Mouse (Mus musculus): ENCODE data around the gene Tspan5. TPM values are rescaled to one million over a fixed set of nuclear protein-coding genes. Genes with fewer than 3 reads are reported as not detected.

Tspan5 gene
- polyA plus RNA-seq, 2 experiments: 2.0 to 2.9 TPM

DNA sequence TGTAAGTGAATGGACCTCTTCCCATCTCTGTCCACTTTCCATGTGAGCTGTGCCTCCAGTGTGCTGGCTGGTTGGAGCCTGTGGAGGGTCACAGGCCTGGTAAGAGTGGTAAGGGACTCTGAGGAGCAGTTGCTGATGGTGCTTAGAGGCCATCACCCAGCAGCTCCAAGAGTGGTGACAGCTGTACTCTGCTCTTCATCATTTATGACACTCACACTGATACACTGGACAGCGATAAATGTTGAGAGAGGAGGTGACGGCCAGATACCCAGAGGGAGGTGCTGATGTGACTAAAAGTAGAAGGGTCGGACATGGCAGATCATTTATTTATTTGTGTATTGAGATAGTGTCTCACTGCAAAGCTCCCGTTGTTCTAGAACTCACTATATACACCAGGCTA, 176.2 kb downstream of the Tspan5 start:
- TF ChIP-seq CTCF (IDR thresholded peaks at IDR 0.05; ENCODE audit: low read depth) (no peak), EP300 (IDR thresholded peaks at IDR 0.05; ENCODE audit: low read depth) (no peak)
- Histone ChIP-seq H3K27ac (no peak overlapping the region), H3K4me3 (ENCODE audit: insufficient read depth in 1 of 2, low read depth in 2 of 2, low read length in 2 of 2) (no peak overlapping the region), H3K4me1 (replicated peaks; ENCODE audit: control insufficient read depth in 2 of 2, insufficient read depth in 2 of 2, low read length in 1 of 2) (no peaks in the 10 kb centered on the region), H3K9me3 (ENCODE audit: control insufficient read depth, low read length) (no peaks in the 10 kb centered on the region), H3K9ac (replicated peaks) (no peak overlapping the region), H3K27me3 (ENCODE audit: control insufficient read depth, insufficient read depth, low read length) (no peaks in the 10 kb centered on the region), H3K4me2 (ENCODE audit: low read depth) (no peak overlapping the region), H3K36me3 (replicated peaks; ENCODE audit: control insufficient read depth, insufficient read depth, low read depth) (no peaks in the 10 kb centered on the region)
- DNase-seq (ENCODE audit: low read depth in 3 of 3, low spot score in 3 of 3) (no peak), ATAC-seq (ENCODE audit: insufficient read depth) (no peak)
- WGBS (ENCODE audit: insufficient replicate concordance): 82% methylated on average over 4 of the region's 4 CpGs

- WGBS (ENCODE audit: insufficient replicate concordance): 79% methylated on average over 8 of the region's 8 CpGs
- no peak for ATAC-seq (ENCODE audit: insufficient read depth)
- no peaks in the 10 kb centered on the region for H3K36me3 ChIP-seq (replicated peaks; ENCODE audit: control insufficient read depth, insufficient read depth, low read depth)
Measured at GRCm38 (mm10) chr3:138926161-138926560, 184.2 kb downstream of the Tspan5 start.

DNA sequence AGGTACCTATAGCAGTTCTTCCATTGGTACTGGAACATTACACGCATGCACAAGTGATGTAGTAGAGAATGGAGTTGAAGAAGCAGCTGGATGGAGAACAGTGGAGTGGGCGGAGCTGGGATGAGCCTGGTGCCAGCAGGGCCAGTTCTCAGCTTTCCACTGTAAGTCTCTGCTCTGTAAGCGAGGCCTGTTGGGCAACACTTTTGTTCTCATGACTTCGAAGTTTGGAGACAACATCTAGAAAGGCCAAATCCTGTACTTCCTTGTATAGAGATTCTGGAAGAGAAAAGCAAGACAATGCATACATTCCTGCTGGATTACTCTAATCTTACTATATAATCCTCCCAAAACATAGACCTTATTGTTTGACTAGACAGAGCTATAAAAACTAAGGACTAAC, 185.4 kb downstream of the Tspan5 start:
- DNase-seq (ENCODE audit: low read depth in 3 of 3, low spot score in 3 of 3) (no peak), ATAC-seq (ENCODE audit: insufficient read depth) (no peak)
- no peaks in the 10 kb centered on the region for H3K27me3 ChIP-seq (ENCODE audit: control insufficient read depth, insufficient read depth, low read length)
- no peak for TF ChIP-seq EP300 (IDR thresholded peaks at IDR 0.05; ENCODE audit: low read depth)
- TF ChIP-seq CTCF (IDR thresholded peaks at IDR 0.05; ENCODE audit: low read depth): no peak
- 64% methylated on average over 4 of the region's 4 CpGs for WGBS (ENCODE audit: insufficient replicate concordance)
- no peak overlapping the region for H3K9ac ChIP-seq (replicated peaks)
- no peaks in the 10 kb centered on the region for H3K36me3 ChIP-seq (replicated peaks; ENCODE audit: control insufficient read depth, insufficient read depth, low read depth)
- no peak overlapping the region for H3K4me2 ChIP-seq (ENCODE audit: low read depth)
- H3K27ac ChIP-seq: no peak overlapping the region
- no peaks in the 10 kb centered on the region for H3K4me1 ChIP-seq (replicated peaks; ENCODE audit: control insufficient read depth in 2 of 2, insufficient read depth in 2 of 2, low read length in 1 of 2)
- no peak overlapping the region for H3K4me3 ChIP-seq (ENCODE audit: insufficient read depth in 1 of 2, low read depth in 2 of 2, low read length in 2 of 2)
- no peaks in the 10 kb centered on the region for H3K9me3 ChIP-seq (ENCODE audit: control insufficient read depth, low read length)

More at GRCm38 (mm10) chr3:138926161-138926560, 184.2 kb downstream of the Tspan5 start:
- TF ChIP-seq CTCF (IDR thresholded peaks at IDR 0.05; ENCODE audit: low read depth) (no peak), EP300 (IDR thresholded peaks at IDR 0.05; ENCODE audit: low read depth) (no peak)
- no peaks in the 10 kb centered on the region for H3K27me3 ChIP-seq (ENCODE audit: control insufficient read depth, insufficient read depth, low read length)
- no peak for DNase-seq (ENCODE audit: low read depth in 3 of 3, low spot score in 3 of 3)
- no peaks in the 10 kb centered on the region for H3K4me1 ChIP-seq (replicated peaks; ENCODE audit: control insufficient read depth in 2 of 2, insufficient read depth in 2 of 2, low read length in 1 of 2)
- no peaks in the 10 kb centered on the region for H3K9me3 ChIP-seq (ENCODE audit: control insufficient read depth, low read length)
- no peak overlapping the region for H3K27ac ChIP-seq
- H3K4me2 ChIP-seq (ENCODE audit: low read depth): no peak overlapping the region
- no peak overlapping the region for H3K9ac ChIP-seq (replicated peaks)
- H3K4me3 ChIP-seq (ENCODE audit: insufficient read depth in 1 of 2, low read depth in 2 of 2, low read length in 2 of 2): no peak overlapping the region

- DNase-seq (ENCODE audit: low read depth in 3 of 3, low spot score in 3 of 3): no peak
- no peaks in the 10 kb centered on the region for H3K36me3 ChIP-seq (replicated peaks; ENCODE audit: control insufficient read depth, insufficient read depth, low read depth)
- no peak overlapping the region for H3K4me2 ChIP-seq (ENCODE audit: low read depth)
- no peaks in the 10 kb centered on the region for H3K4me1 ChIP-seq (replicated peaks; ENCODE audit: control insufficient read depth in 2 of 2, insufficient read depth in 2 of 2, low read length in 1 of 2)
- no peak overlapping the region for H3K27ac ChIP-seq
- ATAC-seq (ENCODE audit: insufficient read depth): no peak
- 72% methylated on average over 8 of the region's 8 CpGs for WGBS (ENCODE audit: insufficient replicate concordance)
- no peaks in the 10 kb centered on the region for H3K27me3 ChIP-seq (ENCODE audit: control insufficient read depth, insufficient read depth, low read length)
- H3K9ac ChIP-seq (replicated peaks): no peak overlapping the region
- H3K9me3 ChIP-seq (ENCODE audit: control insufficient read depth, low read length): no peaks in the 10 kb centered on the region
- TF ChIP-seq EP300 (IDR thresholded peaks at IDR 0.05; ENCODE audit: low read depth): no peak
- H3K4me3 ChIP-seq (ENCODE audit: insufficient read depth in 1 of 2, low read depth in 2 of 2, low read length in 2 of 2): no peak overlapping the region
Measured at GRCm38 (mm10) chr3:138936780-138937179, 194.8 kb downstream of the Tspan5 start.

DNA sequence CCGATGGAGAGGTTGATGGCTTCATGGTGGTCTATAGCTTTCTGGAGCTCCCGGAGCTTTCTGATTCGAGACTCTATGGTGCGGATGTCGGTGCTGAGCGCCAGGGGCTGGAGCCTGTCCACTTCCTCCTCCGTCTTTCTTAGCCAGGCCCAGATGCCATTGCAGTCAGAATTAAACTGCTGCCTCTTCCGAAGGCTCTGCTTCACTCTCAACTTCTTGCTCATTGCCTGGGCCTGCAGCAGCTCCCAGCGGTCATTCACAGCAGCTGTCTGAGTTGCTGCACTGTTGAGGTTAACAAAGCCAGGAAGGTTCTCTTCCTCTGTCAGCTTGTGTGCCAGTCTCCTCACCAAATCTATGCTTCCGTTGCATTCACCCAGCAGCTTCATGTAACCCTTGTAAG, 195.2 kb downstream of the Tspan5 start:
- ATAC-seq (ENCODE audit: insufficient read depth): no peak

More for the DNA sequence above, 195.2 kb downstream of the Tspan5 start:
- H3K4me1 ChIP-seq (replicated peaks; ENCODE audit: control insufficient read depth in 2 of 2, insufficient read depth in 2 of 2, low read length in 1 of 2): no peaks in the 10 kb centered on the region
- no peak for TF ChIP-seq CTCF (IDR thresholded peaks at IDR 0.05; ENCODE audit: low read depth)
- no peak for TF ChIP-seq EP300 (IDR thresholded peaks at IDR 0.05; ENCODE audit: low read depth)
- no peaks in the 10 kb centered on the region for H3K9me3 ChIP-seq (ENCODE audit: control insufficient read depth, low read length)
- 84% methylated on average over 10 of the region's 10 CpGs for WGBS (ENCODE audit: insufficient replicate concordance)
- no peak overlapping the region for H3K27ac ChIP-seq
- no peak overlapping the region for H3K4me3 ChIP-seq (ENCODE audit: insufficient read depth in 1 of 2, low read depth in 2 of 2, low read length in 2 of 2)
- H3K27me3 ChIP-seq (ENCODE audit: control insufficient read depth, insufficient read depth, low read length): no peaks in the 10 kb centered on the region
- H3K36me3 ChIP-seq (replicated peaks; ENCODE audit: control insufficient read depth, insufficient read depth, low read depth): no peaks in the 10 kb centered on the region
- no peak overlapping the region for H3K4me2 ChIP-seq (ENCODE audit: low read depth)
- no peak overlapping the region for H3K9ac ChIP-seq (replicated peaks)
- no peak for DNase-seq (ENCODE audit: low read depth in 3 of 3, low spot score in 3 of 3)

Measured in liver, embryonic 14.5 days (tissue).